21 mouse cellular contexts compared by ENCODE assay signal in genomic region chr14:115049831-115050230, GRCm38 (mm10). TPM values are rescaled to one million over a fixed set of nuclear protein-coding genes. Genes with fewer than 3 reads are reported as not detected.
DNase-seq lines count a peak whose midpoint lies in the region; ATAC-seq lines count a peak whose summit lies in the region.
"Had no signal": no experiment of that assay in that cellular context is flagged by ENCODE, and none has a peak within 500 bp of the region (broad histone marks: within the 10 kb centered on the region; RNA-seq: fewer than 3 reads in every experiment).

No protein-coding gene starts in this region.

- H3K4me1 ChIP-seq in midbrain, embryonic 11.5 days (ENCODE audit: control insufficient read depth, insufficient read depth, low read length) = 0 out of 2 replicates have a peak, but pooled peaks cover 3% of the 10 kb centered on the region
- H3K4me1 ChIP-seq in midbrain, embryonic 16.5 days (ENCODE audit: control insufficient read depth, insufficient read depth, low read length) = peaks cover 7% of the 10 kb centered on the region

- H3K27ac ChIP-seq in midbrain, embryonic 11.5 days (ENCODE audit: low read depth, low read length) = no peak overlapping the region
- H3K27ac ChIP-seq in midbrain, embryonic 16.5 days (ENCODE audit: low read length) = no peak overlapping the region

- no peak overlapping the region for H3K4me2 ChIP-seq in midbrain, embryonic 11.5 days
- no peak overlapping the region for H3K4me2 ChIP-seq in midbrain, embryonic 16.5 days (ENCODE audit: low read length)

- H3K27me3 ChIP-seq in midbrain, embryonic 11.5 days (ENCODE audit: control insufficient read depth, insufficient read depth, low read length) = no peaks in the 10 kb centered on the region
- no peaks in the 10 kb centered on the region for H3K27me3 ChIP-seq in midbrain, embryonic 16.5 days (ENCODE audit: control insufficient read depth, insufficient read depth, low read depth, low read length)
- H3K27me3 ChIP-seq: CH12.LX, Patski had no signal

- H3K9me3 ChIP-seq in midbrain, embryonic 11.5 days (ENCODE audit: control insufficient read depth, low read length) = no peaks in the 10 kb centered on the region
- no peaks in the 10 kb centered on the region for H3K9me3 ChIP-seq in midbrain, embryonic 16.5 days (replicated peaks; ENCODE audit: control insufficient read depth, low read length, poor library complexity, severe bottlenecking)
- H3K9me3 ChIP-seq: G1E had no signal

- peak; percentile 83 for DNase-seq in midbrain, embryonic 11.5 days (ENCODE audit: low spot score, missing footprints)
- DNase-seq in MEL-GATA-1-ER (ENCODE audit: extremely low read depth, low read depth) = peak; percentile 55
- DNase-seq in urinary bladder, postnatal 10 days (ENCODE audit: low spot score) = no peak
- DNase-seq: adrenal gland, adult 2 months; adrenal gland, adult 8-10 months; adrenal gland, postnatal 10 days; adrenal gland, postnatal 14 days; adrenal gland, postnatal 25 days; adrenal gland, postnatal 36 days; B cell, adult 2 months; cerebellum, adult 11 months; cerebellum, adult 11-12 months; cerebellum, adult 18-20 months; cerebellum, adult 2 months had no signal

- no peak overlapping the region for H3K4me3 ChIP-seq in midbrain, embryonic 11.5 days (ENCODE audit: low read depth, low read length)
- H3K4me3 ChIP-seq in midbrain, embryonic 16.5 days (ENCODE audit: low read depth, low read length) = no peak overlapping the region

- H3K36me3 ChIP-seq in midbrain, embryonic 11.5 days (ENCODE audit: control insufficient read depth, insufficient read depth, low read length) = peaks cover 12% of the 10 kb centered on the region
- H3K36me3 ChIP-seq in midbrain, embryonic 16.5 days (ENCODE audit: control insufficient read depth, insufficient read depth, low read length) = peaks cover 6% of the 10 kb centered on the region; the same call in 1 of the 2 replicates

- ATAC-seq in midbrain, embryonic 11.5 days (ENCODE audit: low FRiP score) = no peak
- no peak for ATAC-seq in midbrain, embryonic 16.5 days
- ATAC-seq: activated CD4-positive, CD25-positive, alpha-beta regulatory T cell, adult 4 months; CD4-positive, CD25-positive, alpha-beta regulatory T cell, adult 4 months; Patski had no signal

- H3K9ac ChIP-seq in midbrain, embryonic 11.5 days (ENCODE audit: low read length) = no peak overlapping the region
- no peak overlapping the region for H3K9ac ChIP-seq in midbrain, embryonic 16.5 days (ENCODE audit: low read depth, low read length)

RNA-seq across cellular contexts. Expression of gene Gpc5, which starts 42.2 kb away (rescaled TPM):
- polyA plus RNA-seq in midbrain, embryonic 11.5 days (2014; fragmentation: Nextera tagmentation; extraction: Ambion mirVana) = 0.75 and 0.76 TPM in 2 replicates
- 7.4 and 10.4 TPM in 2 replicates for polyA plus RNA-seq in midbrain, embryonic 16.5 days (2015; fragmentation: Nextera tagmentation; extraction: Ambion mirVana)
- polyA plus RNA-seq: activated CD4-positive, CD25-positive, alpha-beta regulatory T cell, adult 4 months; C2C12; G1E had no signal
